Mouse (Mus musculus): ENCODE measurements around the gene Rhbdd2. TPM values are rescaled to one million over a fixed set of nuclear protein-coding genes. Genes with fewer than 3 reads are reported as not detected.

The Rhbdd2 gene
- total and polyA plus RNA-seq, 3 experiments, result 3.7 to 21.3 (median 6.4) TPM

DNA sequence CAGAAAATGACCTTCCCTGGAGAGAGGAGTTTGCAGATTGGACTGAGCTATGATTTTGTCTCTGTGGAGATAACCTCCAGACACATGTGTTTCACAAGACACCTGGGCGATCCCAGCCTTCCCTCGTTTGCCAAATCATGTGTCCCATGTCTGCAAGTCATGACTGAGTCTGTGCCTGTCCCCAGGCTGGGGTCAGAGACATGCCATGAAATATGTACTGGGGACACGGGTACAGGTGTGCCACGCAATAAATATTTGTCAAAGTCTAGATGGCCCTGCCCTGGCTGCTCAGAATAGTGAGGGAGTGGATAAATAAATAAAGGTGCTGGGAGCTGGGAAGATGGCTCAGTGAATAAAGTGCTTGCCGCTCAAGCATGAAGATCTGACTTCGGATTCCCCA, 13.6 kb downstream of the Rhbdd2 start:
- TF ChIP-seq ZKSCAN1 (IDR thresholded peaks at IDR 0.05; ENCODE audit: borderline replicate concordance, low read depth, low read length) (no peak), IRF4 (IDR thresholded peaks at IDR 0.05; ENCODE audit: low read depth, low read length) (no peak)
- H3K27ac ChIP-seq (ENCODE audit: insufficient read depth, low read depth), result no peak overlapping the region
- H3K4me1 ChIP-seq (ENCODE audit: control insufficient read depth in 1 of 2, insufficient read depth in 2 of 2), result peaks cover 0 to 11% of the 10 kb centered on the region in 2 experiments; a peak in 2 of 4 replicates
- dilution Hi-C loops (cut with MboI; ENCODE audit: extremely low pct_ligation_motif_present, extremely low pct_unique_long_range_greater_than_20kb, low sequenced_read_pairs) (no loop called here), in situ Hi-C loops (cut with MboI; ENCODE audit: low pct_ligation_motif_present, low pct_unique_long_range_greater_than_20kb, low sequenced_read_pairs) (no loop called here)
- no peak overlapping the region for H3K4me3 ChIP-seq (replicated peaks in 1 of 3; ENCODE audit: low read depth in 2 of 3, low read length in 2 of 3, poor library complexity in 1 of 3)
- no peaks in the 10 kb centered on the region for H3K79me2 ChIP-seq (replicated peaks; ENCODE audit: control insufficient read depth, extremely low read depth, insufficient read depth, poor library complexity, severe bottlenecking)
- no peaks in the 10 kb centered on the region for H3K27me3 ChIP-seq (replicated peaks)
- no peaks in the 10 kb centered on the region for H3K9me3 ChIP-seq (replicated peaks; ENCODE audit: low read length)
- H3K36me3 ChIP-seq (replicated peaks in 1 of 2; ENCODE audit: control insufficient read depth in 1 of 2, insufficient read depth in 1 of 2, low read length in 1 of 2), result peaks cover 15 to 24% of the 10 kb centered on the region in 2 experiments
- DNase-seq (ENCODE audit: extremely low read depth), result no peak
- H3K9ac ChIP-seq (ENCODE audit: insufficient read depth, low read depth), result no peak overlapping the region
- no peak overlapping the region for H3K4me2 ChIP-seq (ENCODE audit: insufficient read depth, low read depth, poor library complexity, severe bottlenecking)

DNA sequence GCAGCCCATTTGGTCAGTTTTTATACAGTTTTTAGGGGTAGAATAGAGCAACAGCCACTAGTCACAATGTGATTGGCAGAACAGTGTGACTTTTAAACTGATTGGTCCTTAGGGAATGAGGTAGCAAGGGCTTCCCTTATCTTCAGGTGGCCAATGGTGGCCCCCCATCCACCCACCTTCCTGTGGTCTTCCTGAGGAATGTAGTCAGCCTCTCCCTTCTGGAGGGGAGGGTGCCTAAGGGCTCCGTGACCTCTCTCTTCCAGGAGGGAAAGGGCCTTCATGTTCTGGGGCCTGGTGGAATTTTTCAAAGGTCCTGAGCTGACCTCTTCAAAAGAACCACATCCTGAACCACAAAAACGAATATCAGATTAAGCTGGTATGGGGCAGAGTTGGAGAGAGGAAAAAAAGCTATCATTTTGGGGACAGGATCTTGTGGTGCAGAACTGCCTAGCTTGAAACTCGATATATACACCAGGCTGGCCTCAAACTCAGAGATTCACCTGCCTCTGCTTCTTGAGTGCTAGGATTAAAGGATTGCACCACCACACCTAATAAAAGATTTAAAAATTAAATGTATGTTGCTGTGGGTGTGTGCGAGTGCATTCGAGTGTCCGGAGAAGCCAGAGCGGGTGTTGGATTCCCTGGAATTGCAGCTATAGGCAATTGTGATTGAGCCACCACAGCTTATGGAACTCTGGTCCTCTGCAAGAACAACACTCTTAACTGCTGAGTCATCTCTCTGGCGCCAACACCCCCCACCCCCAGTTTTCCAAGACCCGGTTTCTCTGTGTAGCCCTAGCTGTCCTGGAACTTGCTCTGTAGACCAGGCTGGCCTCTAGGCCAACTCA, 16.3 kb downstream of the Rhbdd2 start:
- Histone ChIP-seq H3K27ac (ENCODE audit: insufficient read depth, low read depth) (no peak overlapping the region), H3K36me3 (replicated peaks in 1 of 2; ENCODE audit: control insufficient read depth in 1 of 2, insufficient read depth in 1 of 2, low read length in 1 of 2) (peaks cover 4 to 7% of the 10 kb centered on the region in 2 experiments), H3K4me1 (ENCODE audit: control insufficient read depth in 1 of 2, insufficient read depth in 2 of 2) (peaks cover 3 to 17% of the 10 kb centered on the region in 2 experiments; a peak in 2 of 4 replicates), H3K9me3 (replicated peaks; ENCODE audit: low read length) (no peaks in the 10 kb centered on the region), H3K27me3 (replicated peaks) (no peaks in the 10 kb centered on the region), H3K4me2 (ENCODE audit: insufficient read depth, low read depth, poor library complexity, severe bottlenecking) (no peak overlapping the region), H3K4me3 (replicated peaks in 1 of 3; ENCODE audit: low read depth in 2 of 3, low read length in 2 of 3, poor library complexity in 1 of 3) (no peak overlapping the region), H3K9ac (ENCODE audit: insufficient read depth, low read depth) (no peak overlapping the region), H3K79me2 (replicated peaks; ENCODE audit: control insufficient read depth, extremely low read depth, insufficient read depth, poor library complexity, severe bottlenecking) (no peaks in the 10 kb centered on the region)
- TF ChIP-seq NRF1 (IDR thresholded peaks at IDR 0.05; ENCODE audit: low read depth, low read length) (no peak), JUN (IDR thresholded peaks at IDR 0.05; ENCODE audit: insufficient read depth, low read depth, low read length) (no peak), POLR2AphosphoS2 (IDR thresholded peaks at IDR 0.05; ENCODE audit: low read depth, low read length) (no peak), MAFK (IDR thresholded peaks at IDR 0.05; ENCODE audit: insufficient replicate concordance, low read length) (peak; percentile 58; the same call in 1 of the 2 replicates)
- in situ Hi-C loops (cut with MboI; ENCODE audit: low pct_ligation_motif_present, low pct_unique_long_range_greater_than_20kb, low sequenced_read_pairs) (no loop called here), dilution Hi-C loops (cut with MboI; ENCODE audit: extremely low pct_ligation_motif_present, extremely low pct_unique_long_range_greater_than_20kb, low sequenced_read_pairs) (no loop called here)
- DNase-seq (ENCODE audit: extremely low read depth), result no peak

DNA sequence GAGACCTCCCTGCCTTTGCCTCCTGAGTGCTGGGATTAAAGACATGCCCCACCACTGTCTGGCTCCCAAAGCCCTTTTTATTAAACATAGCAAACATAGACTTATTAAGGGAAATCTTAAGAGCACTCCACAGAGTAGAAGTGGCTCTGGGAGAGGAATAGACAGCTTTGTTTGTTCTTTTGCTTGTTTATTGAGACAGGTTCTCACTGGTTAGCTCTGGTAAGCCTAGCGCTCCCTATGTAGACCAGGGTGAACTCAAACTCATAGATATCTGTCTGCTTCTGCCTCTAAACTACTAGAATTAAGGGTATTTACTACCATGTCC, 16.9 kb downstream of the Rhbdd2 start:
- Histone ChIP-seq H3K36me3 (replicated peaks in 1 of 2; ENCODE audit: control insufficient read depth in 1 of 2, insufficient read depth in 1 of 2, low read length in 1 of 2) (peaks cover 0 to 2% of the 10 kb centered on the region in 2 experiments), H3K9me3 (replicated peaks; ENCODE audit: low read length) (no peaks in the 10 kb centered on the region), H3K9ac (ENCODE audit: insufficient read depth, low read depth) (no peak overlapping the region), H3K79me2 (replicated peaks; ENCODE audit: control insufficient read depth, extremely low read depth, insufficient read depth, poor library complexity, severe bottlenecking) (no peaks in the 10 kb centered on the region), H3K4me3 (replicated peaks in 1 of 3; ENCODE audit: low read depth in 2 of 3, low read length in 2 of 3, poor library complexity in 1 of 3) (no peak overlapping the region), H3K4me2 (ENCODE audit: insufficient read depth, low read depth, poor library complexity, severe bottlenecking) (no peak overlapping the region), H3K27me3 (replicated peaks) (no peaks in the 10 kb centered on the region), H3K4me1 (ENCODE audit: control insufficient read depth in 1 of 2, insufficient read depth in 2 of 2) (peaks cover 3 to 17% of the 10 kb centered on the region in 2 experiments; a peak in 2 of 4 replicates), H3K27ac (ENCODE audit: insufficient read depth, low read depth) (no peak overlapping the region)
- dilution Hi-C loops (cut with MboI; ENCODE audit: extremely low pct_ligation_motif_present, extremely low pct_unique_long_range_greater_than_20kb, low sequenced_read_pairs), result no loop called here
- no peak for DNase-seq (ENCODE audit: extremely low read depth)
- in situ Hi-C loops (cut with MboI; ENCODE audit: low pct_ligation_motif_present, low pct_unique_long_range_greater_than_20kb, low sequenced_read_pairs), result no loop called here
- TF ChIP-seq E2F4 (IDR thresholded peaks at IDR 0.05; ENCODE audit: insufficient replicate concordance, low read depth, low read length) (no peak), RAD21 (IDR thresholded peaks at IDR 0.05; ENCODE audit: low read depth, low read length) (no peak), IRF4 (IDR thresholded peaks at IDR 0.05; ENCODE audit: low read depth, low read length) (no peak), GABPA (IDR thresholded peaks at IDR 0.05; ENCODE audit: insufficient replicate concordance, low read depth, low read length) (no peak), ZC3H11A (IDR thresholded peaks at IDR 0.05; ENCODE audit: low read depth, low read length) (no peak), ZMIZ1 (IDR thresholded peaks at IDR 0.05; ENCODE audit: low read depth, low read length) (no peak), ZNF384 (IDR thresholded peaks at IDR 0.05; ENCODE audit: low read depth, low read length) (no peak), POLR2AphosphoS2 (IDR thresholded peaks at IDR 0.05; ENCODE audit: low read depth, low read length) (no peak), MAZ (IDR thresholded peaks at IDR 0.05; ENCODE audit: low read depth, low read length) (no peak), USF2 (conservative IDR thresholded peaks at IDR 0.05; ENCODE audit: low read depth, low read length) (no peak), CHD1 (IDR thresholded peaks at IDR 0.05; ENCODE audit: low read depth, low read length) (no peak), TCF12 (IDR thresholded peaks at IDR 0.05; ENCODE audit: low read depth, low read length) (no peak), JUND (conservative IDR thresholded peaks at IDR 0.05; ENCODE audit: low read depth, low read length) (no peak), MYC (IDR thresholded peaks at IDR 0.05; ENCODE audit: low read depth, low read length) (no peak)
